ENCODE assay signal across 14 mouse cellular contexts in genomic region chr1:54109255-54109654, GRCm38 (mm10).
"Had no signal": no experiment of that assay in that cellular context is flagged by ENCODE, and none has a peak within 500 bp of the region (broad histone marks: within the 10 kb centered on the region; RNA-seq: fewer than 3 reads in every experiment).

No protein-coding gene starts in this region.

- H3K4me1 ChIP-seq: midbrain, embryonic 10.5 days; midbrain, embryonic 13.5 days; midbrain, embryonic 15.5 days; neural tube, embryonic 12.5 days; stomach, embryonic 15.5 days had no signal

- H3K9ac ChIP-seq: lung, embryonic 14.5 days; midbrain, embryonic 13.5 days; midbrain, embryonic 15.5 days; neural tube, embryonic 12.5 days; stomach, embryonic 15.5 days had no signal

- H3K9me3 ChIP-seq: midbrain, embryonic 10.5 days; midbrain, embryonic 13.5 days; midbrain, embryonic 15.5 days; neural tube, embryonic 12.5 days; stomach, embryonic 15.5 days had no signal

- H3K27ac ChIP-seq: midbrain, embryonic 10.5 days; midbrain, embryonic 13.5 days; midbrain, embryonic 15.5 days; neural tube, embryonic 12.5 days; stomach, embryonic 15.5 days; stomach, postnatal 0 days had no signal

- H3K27me3 ChIP-seq: midbrain, embryonic 13.5 days; midbrain, embryonic 15.5 days; neural tube, embryonic 12.5 days; stomach, embryonic 15.5 days had no signal

- DNase-seq: lung, adult 18-20 months; lung, embryonic 14.5 days; lung, postnatal 10 days; lung, postnatal 4 days; right cerebral cortex, postnatal 14 days; thymus, adult 2 months; thymus, postnatal 25 days; thymus, postnatal 4 days had no signal

- H3K4me3 ChIP-seq: midbrain, embryonic 10.5 days; midbrain, embryonic 13.5 days; midbrain, embryonic 15.5 days; neural tube, embryonic 12.5 days; stomach, embryonic 15.5 days had no signal

- ATAC-seq: midbrain, embryonic 13.5 days; midbrain, embryonic 15.5 days had no signal

- H3K4me2 ChIP-seq: lung, embryonic 14.5 days; midbrain, embryonic 13.5 days; midbrain, embryonic 15.5 days; neural tube, embryonic 12.5 days; stomach, embryonic 15.5 days had no signal

- H3K36me3 ChIP-seq: midbrain, embryonic 10.5 days; midbrain, embryonic 13.5 days; midbrain, embryonic 15.5 days; neural tube, embryonic 12.5 days; stomach, embryonic 15.5 days had no signal
